Comparison of ENCODE assay signal across 9 mouse cellular contexts in the genomic region with DNA sequence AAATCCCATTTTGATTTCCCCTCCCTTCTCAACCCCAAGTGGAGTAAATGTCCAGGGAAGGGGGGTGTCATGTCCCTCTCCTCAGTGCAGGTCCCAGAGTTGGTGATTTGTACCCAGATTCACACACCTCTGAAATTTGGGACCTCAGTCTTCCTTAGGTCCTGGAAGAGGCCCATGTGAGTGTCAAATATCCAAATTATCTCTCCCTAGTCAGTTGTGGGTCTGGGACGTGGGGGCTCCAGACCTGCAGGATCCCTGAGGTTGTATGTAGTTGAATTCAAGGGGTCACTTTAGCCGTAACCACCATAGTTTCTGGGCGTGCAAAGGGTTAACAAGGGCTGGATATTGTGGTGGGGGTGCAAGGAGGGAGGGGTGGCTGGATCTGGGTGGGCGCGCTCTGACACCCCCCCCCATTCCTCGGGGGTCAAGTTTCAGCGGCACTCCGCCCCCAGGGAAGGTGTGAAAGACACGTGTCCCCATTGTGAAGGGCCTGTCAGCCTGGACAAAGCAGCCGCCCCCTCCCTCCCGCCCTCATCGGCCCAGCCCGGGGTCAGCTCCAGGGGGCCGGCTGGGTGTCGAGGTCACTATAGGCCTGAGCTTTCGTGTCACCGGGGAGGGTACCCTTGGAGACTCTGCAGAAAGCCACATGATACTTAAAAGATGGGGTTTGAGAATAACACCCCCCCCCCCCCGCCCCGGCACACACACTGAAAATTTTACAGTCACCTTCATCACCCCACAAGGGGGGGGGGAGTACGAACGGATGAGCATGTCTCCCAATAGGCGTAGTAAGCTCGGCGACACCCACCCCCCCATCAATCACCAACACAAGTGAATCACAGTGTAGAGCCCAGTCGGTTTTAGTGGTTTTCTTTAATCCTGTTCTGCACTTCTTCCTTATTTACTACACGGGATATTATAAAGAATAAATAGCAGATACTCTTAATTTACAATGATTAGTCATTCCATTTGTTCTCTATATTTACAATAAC. TPM values are rescaled to one million over a fixed set of nuclear protein-coding genes. Genes with fewer than 3 reads are reported as not detected.
A peak's percentile ranks its signal among the peaks of the same experiment; 100 is the strongest.
DNase-seq lines count a peak whose midpoint lies in the region; ATAC-seq and TF ChIP-seq lines count a peak whose summit lies in the region.
"Had no signal": no experiment of that assay in that cellular context is flagged by ENCODE, and none has a peak within 500 bp of the region (broad histone marks: within the 10 kb centered on the region; RNA-seq: fewer than 3 reads in every experiment).

No protein-coding gene starts in this region.

- H3K27ac ChIP-seq in hindbrain, embryonic 11.5 days (ENCODE audit: low read depth, low read length) = peak overlapping the region; percentile 39; the same call in 1 of the 2 replicates
- H3K27ac ChIP-seq in midbrain, embryonic 15.5 days = 0 out of 2 replicates have a peak overlapping the region, but pooled peaks have one; percentile 30
- H3K27ac ChIP-seq: liver, embryonic 14.5 days had no signal

- peaks cover 5% of the 10 kb centered on the region; the same call in 1 of the 2 replicates for H3K27me3 ChIP-seq in hindbrain, embryonic 11.5 days (ENCODE audit: control insufficient read depth, insufficient read depth, low read length)
- no peaks in the 10 kb centered on the region; the same call in 1 of the 2 replicates for H3K27me3 ChIP-seq in midbrain, embryonic 15.5 days (replicated peaks)

- peak overlapping the region; percentile 33 for H3K4me3 ChIP-seq in hindbrain, embryonic 11.5 days (ENCODE audit: low read depth, low read length)
- peak overlapping the region; percentile 62 for H3K4me3 ChIP-seq in midbrain, embryonic 15.5 days

- peaks cover 11% of the 10 kb centered on the region; the same call in 1 of the 2 replicates for H3K4me1 ChIP-seq in hindbrain, embryonic 11.5 days (replicated peaks; ENCODE audit: control insufficient read depth, insufficient read depth, low read length)
- H3K4me1 ChIP-seq in midbrain, embryonic 15.5 days = peaks cover 34% of the 10 kb centered on the region

- TF ChIP-seq POLR2A in brain, embryonic 14.5 days (IDR thresholded peaks at IDR 0.05; ENCODE audit: borderline replicate concordance, extremely low read depth, insufficient read depth, insufficient read length, poor library complexity, severe bottlenecking) = no peak

- peak; percentile 75 for DNase-seq in heart, adult 11 months
- DNase-seq in heart, postnatal 4 days = no peak
- peak; percentile 65 for DNase-seq in brain, embryonic 14.5 days (ENCODE audit: low read depth)
- peak; percentile 49 for DNase-seq in hindbrain, embryonic 11.5 days (ENCODE audit: low spot score)
- DNase-seq in adrenal gland, adult (ENCODE audit: inconsistent age in 2 of 2, low spot score in 1 of 2) = no peak
- DNase-seq in urinary bladder, adult 18-20 months (ENCODE audit: low spot score in 2 of 2) = no peak
- no peak for DNase-seq in right cerebral cortex, postnatal 4 days

- no peak; the same call in 1 of the 2 replicates for ATAC-seq in hindbrain, embryonic 11.5 days (ENCODE audit: low FRiP score)
- ATAC-seq in midbrain, embryonic 15.5 days (replicated peaks) = no peak

- no peaks in the 10 kb centered on the region for H3K36me3 ChIP-seq in hindbrain, embryonic 11.5 days (ENCODE audit: control insufficient read depth, insufficient read depth, low read length)
- no peaks in the 10 kb centered on the region for H3K36me3 ChIP-seq in midbrain, embryonic 15.5 days (replicated peaks)

- peak overlapping the region; percentile 61 for H3K4me2 ChIP-seq in hindbrain, embryonic 11.5 days (replicated peaks; ENCODE audit: low read depth, low read length)
- peak overlapping the region; percentile 90 for H3K4me2 ChIP-seq in midbrain, embryonic 15.5 days

- no peaks in the 10 kb centered on the region for H3K9me3 ChIP-seq in hindbrain, embryonic 11.5 days (ENCODE audit: control insufficient read depth, low read length)
- H3K9me3 ChIP-seq in midbrain, embryonic 15.5 days = no peaks in the 10 kb centered on the region

- TF ChIP-seq CTCF in brain, embryonic 14.5 days (IDR thresholded peaks at IDR 0.05; ENCODE audit: borderline replicate concordance, extremely low read depth, insufficient read depth, insufficient read length) = no peak

- WGBS in hindbrain, embryonic 11.5 days = under 1% methylated on average over 24 of the region's 26 CpGs
- WGBS in midbrain, embryonic 15.5 days = 1% methylated on average over 26 of the region's 26 CpGs

- H3K9ac ChIP-seq in hindbrain, embryonic 11.5 days (ENCODE audit: low read depth, low read length) = peak overlapping the region; percentile 12; the same call in 1 of the 2 replicates
- peak overlapping the region; percentile 14; the same call in 1 of the 2 replicates for H3K9ac ChIP-seq in midbrain, embryonic 15.5 days
- H3K9ac ChIP-seq: liver, embryonic 14.5 days had no signal

RNA-seq across cellular contexts. Expression of a gene that starts 2.1 kb away (rescaled TPM):
- total RNA-seq in heart, postnatal 4 days (2021) = under 1 TPM; 0.48 to 0.50 TPM
- polyA plus RNA-seq in brain, embryonic 14.5 days (2012; rRNA removed) = 8.8 and 10.5 TPM in 2 replicates
- 4.9 and 6.5 TPM in 2 replicates for polyA plus RNA-seq in hindbrain, embryonic 11.5 days (2014; fragmentation: Nextera tagmentation; extraction: Ambion mirVana)
- polyA plus RNA-seq in midbrain, embryonic 15.5 days (2015; fragmentation: Nextera tagmentation; extraction: Ambion mirVana) = 3.6 and 3.8 TPM in 2 replicates

Comparison
In these comparisons a context has a peak if more than half of its experiments do, and no peak if none do; other contexts are left out.
1. DNase-seq: peak in heart, adult 11 months (single experiment), brain, embryonic 14.5 days (single experiment) and hindbrain, embryonic 11.5 days (single experiment); none in heart, postnatal 4 days (single experiment), adrenal gland, adult (0 of 2), urinary bladder, adult 18-20 months (0 of 2) and right cerebral cortex, postnatal 4 days (single experiment).